Mouse (Mus musculus) myocyte (in vitro differentiated cells): ENCODE measurements at regions not wholly inside any gene's neighbourhood (a gene's known extent, or its start where the extent isn't known, plus 50 kb on each side); places are given as distances from the start of the nearest gene placed in this dataset.

Experiments used
- H3K27me3 ChIP-seq: one replicate; pipeline ENCODE4 v1.6.1; 2011; ENCODE audit not compliant: control insufficient read depth, insufficient read depth, insufficient read length
- H3K36me3 ChIP-seq: one replicate; pipeline ENCODE4 v1.6.1; 2011; ENCODE audit not compliant: control insufficient read depth, insufficient read depth
- H3K4me2 ChIP-seq: one replicate; pipeline ENCODE4 v1.6.1; 2011; ENCODE audit warnings: low read depth, control low read depth
- H3K4me3 ChIP-seq: one replicate; pipeline ENCODE4 v1.5.1; 2011; ENCODE audit warnings: mild to moderate bottlenecking, control low read depth, moderate library complexity
- H3K79me2 ChIP-seq: one replicate; pipeline ENCODE4 v1.6.1; 2011; ENCODE audit not compliant: control insufficient read depth, insufficient read depth
- H3ac ChIP-seq: one replicate; pipeline ENCODE4 v1.6.1; 2011; ENCODE audit not compliant: control insufficient read depth, insufficient read length
- CEBPB ChIP-seq: IDR thresholded peaks from 2 replicates; pipeline ENCODE4 v1.6.1; 2011; ENCODE audit warnings: mild to moderate bottlenecking, moderate library complexity; ENCODE audit not compliant: poor library complexity, insufficient read depth, severe bottlenecking
- E2F4 ChIP-seq: IDR thresholded peaks from one replicate; pipeline ENCODE4 v1.6.1; 2011; ENCODE audit warnings: mild to moderate bottlenecking, control low read depth, moderate library complexity; ENCODE audit not compliant: insufficient read depth
- MAX ChIP-seq: IDR thresholded peaks from one replicate; pipeline ENCODE4 v1.6.1; 2011; ENCODE audit warnings: low read depth, mild to moderate bottlenecking, control low read depth
- MYOD1 ChIP-seq, 3 experiments: IDR thresholded peaks; one replicate each; pipeline ENCODE4 v1.6.1; 2011; ENCODE audit warnings: control low read depth in 2 of 3, low read depth in 2 of 3, mild to moderate bottlenecking in 2 of 3, moderate library complexity in 1 of 3; ENCODE audit not compliant: insufficient read length in 2 of 3, control insufficient read depth in 1 of 3
- MYOG ChIP-seq, 3 experiments: IDR thresholded peaks; one replicate each; pipeline ENCODE4 v1.6.1; 2011; ENCODE audit warnings: control low read depth in 2 of 3, low read depth in 2 of 3, mild to moderate bottlenecking in 2 of 3; ENCODE audit not compliant: insufficient read length in 2 of 3, control insufficient read depth in 1 of 3, insufficient read depth in 1 of 3
- POLR2A ChIP-seq: IDR thresholded peaks from one replicate; pipeline ENCODE4 v1.6.1; 2011; ENCODE audit warnings: low read depth, mild to moderate bottlenecking, control low read depth, moderate library complexity; ENCODE audit not compliant: insufficient read length
- POLR2AphosphoS2 ChIP-seq: IDR thresholded peaks from one replicate; pipeline ENCODE4 v1.6.1; 2011; ENCODE audit warnings: low read depth, control low read depth; ENCODE audit not compliant: insufficient read length
- REST ChIP-seq: IDR thresholded peaks from one replicate; pipeline ENCODE4 v1.6.1; 2011; ENCODE audit warnings: mild to moderate bottlenecking, control low read depth, moderate library complexity; ENCODE audit not compliant: insufficient read depth, insufficient read length
- SRF ChIP-seq: IDR thresholded peaks from one replicate; pipeline ENCODE4 v1.6.1; 2011; ENCODE audit warnings: low read depth; ENCODE audit not compliant: control insufficient read depth, insufficient read length
- TCF12 ChIP-seq: IDR thresholded peaks from one replicate; pipeline ENCODE4 v1.6.1; 2011; ENCODE audit warnings: mild to moderate bottlenecking, control low read depth; ENCODE audit not compliant: poor library complexity, insufficient read depth, severe bottlenecking
- TCF3 ChIP-seq: IDR thresholded peaks from one replicate; pipeline ENCODE4 v1.6.1; 2011; ENCODE audit warnings: low read depth, control low read depth; ENCODE audit not compliant: insufficient read length
- USF1 ChIP-seq: IDR thresholded peaks from one replicate; pipeline ENCODE4 v1.6.1; 2011; ENCODE audit warnings: low read depth, mild to moderate bottlenecking, control low read depth, moderate library complexity

- Histone ChIP-seq H3ac (no peak overlapping the region), H3K27me3 (no peaks in the 10 kb centered on the region), H3K79me2 (no peaks in the 10 kb centered on the region), H3K4me2 (no peak overlapping the region), H3K4me3 (no peak overlapping the region), H3K36me3 (no peaks in the 10 kb centered on the region)
- no peak for TF ChIP-seq USF1
- TF ChIP-seq MYOD1 (IDR thresholded peaks at IDR 0.05; ENCODE audit: control insufficient read depth in 1 of 3, insufficient read length in 2 of 3, low read depth in 2 of 3), result no peak
- TF ChIP-seq POLR2AphosphoS2, result no peak
- TF ChIP-seq TCF12, result no peak
- no peak for TF ChIP-seq MAX
- no peak for TF ChIP-seq SRF
These were observed 301.9 kb downstream of the Ptprc start for GRCm38 (mm10) chr1:137873628-137874027.

GRCm38 (mm10) chr1:137865030-137865429 lies 310.5 kb downstream of the Ptprc start:
- H3ac ChIP-seq, result no peak overlapping the region
- no peaks in the 10 kb centered on the region for H3K79me2 ChIP-seq
- TF ChIP-seq TCF12 (no peak), MYOG (IDR thresholded peaks at IDR 0.05; ENCODE audit: control insufficient read depth in 1 of 3, insufficient read depth in 1 of 3, insufficient read length in 2 of 3, low read depth in 2 of 3) (no peak), SRF (no peak), TCF3 (no peak), USF1 (no peak), MYOD1 (IDR thresholded peaks at IDR 0.05; ENCODE audit: control insufficient read depth in 1 of 3, insufficient read length in 2 of 3, low read depth in 2 of 3) (no peak), POLR2AphosphoS2 (no peak), REST (no peak), E2F4 (no peak), POLR2A (no peak), MAX (no peak), CEBPB (no peak)
- H3K36me3 ChIP-seq, result no peaks in the 10 kb centered on the region
- no peak overlapping the region for H3K4me2 ChIP-seq
- no peak overlapping the region for H3K4me3 ChIP-seq
- no peaks in the 10 kb centered on the region for H3K27me3 ChIP-seq

GRCm38 (mm10) chr1:137863506-137863905 lies 312.0 kb downstream of the Ptprc start:
- TF ChIP-seq POLR2AphosphoS2 (no peak), USF1 (no peak), MYOD1 (IDR thresholded peaks at IDR 0.05; ENCODE audit: control insufficient read depth in 1 of 3, insufficient read length in 2 of 3, low read depth in 2 of 3) (no peak), TCF3 (no peak), MAX (no peak), POLR2A (no peak), TCF12 (no peak), E2F4 (no peak), MYOG (IDR thresholded peaks at IDR 0.05; ENCODE audit: control insufficient read depth in 1 of 3, insufficient read depth in 1 of 3, insufficient read length in 2 of 3, low read depth in 2 of 3) (no peak), CEBPB (no peak)
- Histone ChIP-seq H3K36me3 (no peaks in the 10 kb centered on the region), H3K27me3 (no peaks in the 10 kb centered on the region), H3K4me3 (no peak overlapping the region), H3ac (no peak overlapping the region), H3K79me2 (no peaks in the 10 kb centered on the region), H3K4me2 (no peak overlapping the region)

- no peak overlapping the region for H3K4me3 ChIP-seq
- no peaks in the 10 kb centered on the region for H3K27me3 ChIP-seq
- H3ac ChIP-seq, result no peak overlapping the region
- H3K4me2 ChIP-seq, result no peak overlapping the region
- TF ChIP-seq MYOG (IDR thresholded peaks at IDR 0.05; ENCODE audit: control insufficient read depth in 1 of 3, insufficient read depth in 1 of 3, insufficient read length in 2 of 3, low read depth in 2 of 3) (no peak), E2F4 (no peak), MYOD1 (IDR thresholded peaks at IDR 0.05; ENCODE audit: control insufficient read depth in 1 of 3, insufficient read length in 2 of 3, low read depth in 2 of 3) (no peak), MAX (no peak), USF1 (no peak), TCF3 (no peak), SRF (no peak), CEBPB (no peak), REST (no peak), POLR2A (no peak)
- no peaks in the 10 kb centered on the region for H3K79me2 ChIP-seq
- H3K36me3 ChIP-seq, result no peaks in the 10 kb centered on the region
These were observed 323.2 kb downstream of the Ptprc start for GRCm38 (mm10) chr1:137852262-137852661.

- no peak for TF ChIP-seq REST
- TF ChIP-seq SRF, result no peak
- no peak for TF ChIP-seq POLR2AphosphoS2
- no peak for TF ChIP-seq TCF12
- TF ChIP-seq MAX, result no peak
- no peak for TF ChIP-seq TCF3
- TF ChIP-seq USF1, result no peak
- TF ChIP-seq MYOD1 (IDR thresholded peaks at IDR 0.05; ENCODE audit: control insufficient read depth in 1 of 3, insufficient read length in 2 of 3, low read depth in 2 of 3), result no peak
- no peak for TF ChIP-seq MYOG (IDR thresholded peaks at IDR 0.05; ENCODE audit: control insufficient read depth in 1 of 3, insufficient read depth in 1 of 3, insufficient read length in 2 of 3, low read depth in 2 of 3)
- TF ChIP-seq CEBPB, result no peak
- no peak for TF ChIP-seq POLR2A
- no peak for TF ChIP-seq E2F4
These were observed 328.1 kb downstream of the Ptprc start for GRCm38 (mm10) chr1:137847311-137847923.

More at GRCm38 (mm10) chr1:137847311-137847923, 328.1 kb downstream of the Ptprc start:
- Histone ChIP-seq H3K36me3 (no peaks in the 10 kb centered on the region), H3K4me2 (no peak overlapping the region), H3K79me2 (no peaks in the 10 kb centered on the region), H3ac (no peak overlapping the region), H3K4me3 (no peak overlapping the region), H3K27me3 (no peaks in the 10 kb centered on the region)
